Mouse (Mus musculus) regulatory T cell (primary cell): ENCODE results near the gene Ehd1.

Experiments
- in situ Hi-C: fragments of 300-600 bp; cut with MboI, MseI; formaldehyde crosslinking; loops from one replicate; pipeline ENCODE4 v1.15.1; 2025; ENCODE audit warnings: high pct_unique_total_duplicates

Ehd1 gene

DNA sequence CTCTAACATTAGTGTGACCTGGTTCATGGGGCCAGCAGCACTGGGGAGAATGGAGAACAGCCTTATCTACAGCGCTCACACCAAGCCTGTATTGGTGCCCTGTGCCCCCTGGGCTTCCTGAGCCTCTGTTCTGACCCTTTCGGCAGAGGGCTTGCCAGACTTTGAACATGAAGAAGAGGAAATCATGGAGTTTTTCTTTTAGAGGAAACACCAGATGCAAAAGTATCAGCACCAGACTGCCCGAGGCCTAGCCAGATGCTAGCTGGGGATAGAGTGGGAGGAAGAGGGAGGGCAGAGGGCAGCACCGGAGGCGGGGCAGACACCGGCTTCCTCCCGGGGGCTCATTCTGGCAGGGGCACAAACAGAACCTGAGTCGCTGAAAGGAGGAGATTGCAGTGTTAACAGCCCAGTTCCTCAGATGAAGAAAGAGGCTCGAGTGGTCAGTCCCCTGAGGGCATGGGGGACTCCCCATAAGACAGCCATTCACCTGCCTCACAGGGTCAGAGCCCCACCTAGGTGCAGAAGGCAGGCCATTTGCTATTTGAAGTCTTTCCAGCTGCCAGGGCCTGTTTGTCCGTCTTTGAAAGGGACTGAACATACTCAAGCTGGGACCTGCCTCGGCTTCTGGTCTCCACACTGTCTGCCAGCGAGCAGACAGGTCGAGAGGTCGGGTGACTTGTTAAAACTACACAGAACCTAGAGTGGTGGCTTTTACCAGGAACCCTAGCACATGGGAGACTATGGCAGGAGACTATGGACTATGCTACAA lies 72.9 kb downstream of the Ehd1 start:
- in situ Hi-C loops = no loop called here
